Mouse (Mus musculus): Measurements from ENCODE around the gene Nicn1. TPM values are rescaled to one million over a fixed set of nuclear protein-coding genes. Genes with fewer than 3 reads are reported as not detected.

The Nicn1 gene
- polyA plus RNA-seq (2015; fragmentation: Nextera tagmentation; extraction: Ambion mirVana), result 130 and 134 TPM in 2 replicates

DNA sequence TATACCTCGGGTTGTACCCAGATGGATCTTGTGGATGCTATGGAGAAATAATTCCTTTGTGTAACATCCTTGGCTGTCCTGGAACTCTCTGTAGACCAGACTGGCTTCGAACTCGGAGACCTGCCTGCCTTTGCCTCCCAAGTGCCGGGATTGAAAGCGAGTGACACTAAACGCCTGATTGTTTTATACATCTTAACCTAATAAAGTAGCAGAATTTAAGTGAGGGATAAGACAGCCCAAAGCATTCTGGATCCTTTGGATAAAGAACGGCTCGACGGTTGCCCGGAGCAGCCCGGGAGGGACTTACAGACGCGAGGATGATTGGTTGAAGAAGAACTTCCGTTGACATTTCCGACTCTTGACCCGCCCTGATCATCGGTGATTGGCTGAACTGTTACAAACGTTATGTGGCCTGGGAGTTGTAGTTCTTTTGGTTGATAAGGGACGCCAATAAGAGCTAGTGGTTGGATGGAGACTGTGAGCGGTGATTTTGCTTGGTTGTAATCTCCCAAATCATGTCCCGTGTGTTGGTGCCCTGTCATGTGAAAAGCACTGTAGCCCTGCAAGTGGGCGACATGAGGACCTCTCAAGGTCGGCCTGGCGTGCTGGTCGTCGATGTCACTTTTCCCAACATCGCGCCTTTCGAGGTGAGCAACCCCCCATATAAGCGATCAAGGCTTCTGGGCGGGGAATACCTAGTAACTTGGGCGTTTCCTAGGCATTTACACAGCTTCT, at the start of gene Nicn1:
Nicn1 (plus strand) TSS at position 414 of the 735 bp plus-strand sequence.
- under 1% methylated on average over 32 of the region's 32 CpGs for WGBS
- H3K9ac ChIP-seq, result peak within 1 kb of the TSS; percentile 69
- no peaks in the 10 kb centered on the region for H3K27me3 ChIP-seq
- no peaks in the 10 kb centered on the region for H3K9me3 ChIP-seq
- H3K36me3 ChIP-seq, result peaks cover 15% of the 10 kb centered on the region; the same call in 1 of the 2 replicates
- peak within 1 kb of the TSS; percentile 93 for H3K27ac ChIP-seq (replicated peaks)
- peak; percentile 97 for ATAC-seq (ENCODE audit: low FRiP score, low read depth)
- peak within 1 kb of the TSS; percentile 76 for H3K4me2 ChIP-seq
- peak within 1 kb of the TSS; percentile 64 for H3K4me3 ChIP-seq
- H3K4me1 ChIP-seq (replicated peaks), result peaks cover 14% of the 10 kb centered on the region

GRCm38 (mm10) chr9:108244540-108244939, 45.7 kb upstream of the Nicn1 start:
- no peak for ATAC-seq (ENCODE audit: low FRiP score, low read depth)
- H3K36me3 ChIP-seq, result peaks cover 5% of the 10 kb centered on the region; the same call in 1 of the 2 replicates
- H3K4me1 ChIP-seq (replicated peaks), result no peaks in the 10 kb centered on the region
- no peaks in the 10 kb centered on the region for H3K27me3 ChIP-seq
- no peaks in the 10 kb centered on the region for H3K9me3 ChIP-seq
- WGBS, result 89% methylated on average over 3 of the region's 3 CpGs
- no peak overlapping the region for H3K4me3 ChIP-seq
- no peak overlapping the region for H3K4me2 ChIP-seq
- H3K9ac ChIP-seq, result no peak overlapping the region
- H3K27ac ChIP-seq (replicated peaks), result no peak overlapping the region

DNA sequence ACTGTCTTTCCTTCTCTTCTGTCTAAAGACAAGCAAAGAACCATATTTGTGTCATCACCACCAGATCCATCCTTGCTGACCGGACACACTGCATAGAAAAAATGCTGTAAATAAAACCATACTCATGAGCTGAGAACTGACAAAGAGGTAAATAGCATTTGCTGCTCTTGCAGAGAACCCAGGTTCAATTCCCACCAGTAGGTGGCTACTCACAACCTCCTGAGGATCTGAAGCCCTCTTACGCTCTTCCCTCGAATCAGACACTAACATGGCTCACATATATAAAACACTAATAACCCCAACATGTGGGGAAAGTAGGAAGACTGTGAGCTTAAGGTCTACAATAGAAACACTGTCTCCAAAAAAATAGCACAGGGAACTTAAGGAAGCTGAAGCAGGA, 45.2 kb upstream of the Nicn1 start:
- peaks cover 9% of the 10 kb centered on the region for H3K36me3 ChIP-seq
- no peaks in the 10 kb centered on the region for H3K9me3 ChIP-seq
- 85% methylated on average over 3 of the region's 3 CpGs for WGBS
- no peak for ATAC-seq (ENCODE audit: low FRiP score, low read depth)
- no peaks in the 10 kb centered on the region for H3K4me1 ChIP-seq (replicated peaks)
- no peak overlapping the region for H3K4me2 ChIP-seq
- H3K27me3 ChIP-seq, result no peaks in the 10 kb centered on the region
- H3K27ac ChIP-seq (replicated peaks), result no peak overlapping the region
- no peak overlapping the region for H3K4me3 ChIP-seq
- no peak overlapping the region for H3K9ac ChIP-seq

DNA sequence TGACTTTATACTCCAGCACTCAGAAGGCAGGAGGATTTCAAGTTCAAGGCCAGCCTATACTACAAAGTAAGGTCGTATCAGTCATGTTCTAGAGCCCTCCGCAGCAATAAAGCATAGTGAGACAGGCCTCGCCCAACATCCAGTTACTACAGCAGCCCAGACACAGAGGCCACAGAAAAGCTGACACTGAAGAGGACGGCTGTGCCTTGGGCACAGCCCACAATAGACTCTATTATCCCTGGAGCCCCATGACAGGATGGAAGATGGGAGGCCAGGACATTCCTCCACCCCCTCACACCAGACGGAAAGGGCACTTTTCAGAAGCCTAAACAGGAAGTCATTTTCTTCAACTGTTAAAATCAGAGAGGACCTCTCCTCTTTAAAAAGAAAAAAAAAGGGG, 41.3 kb upstream of the Nicn1 start:
- peaks cover 20% of the 10 kb centered on the region for H3K36me3 ChIP-seq
- H3K9ac ChIP-seq, result no peak overlapping the region
- no peaks in the 10 kb centered on the region for H3K27me3 ChIP-seq
- H3K4me2 ChIP-seq, result no peak overlapping the region
- H3K4me3 ChIP-seq, result no peak overlapping the region
- H3K4me1 ChIP-seq (replicated peaks), result no peaks in the 10 kb centered on the region
- WGBS, result 53% methylated on average over 5 of the region's 5 CpGs
- ATAC-seq (ENCODE audit: low FRiP score, low read depth), result no peak
- no peaks in the 10 kb centered on the region for H3K9me3 ChIP-seq
- no peak overlapping the region for H3K27ac ChIP-seq (replicated peaks)

- WGBS, result 97% methylated on average over 6 of the region's 6 CpGs
- peaks cover 20% of the 10 kb centered on the region for H3K36me3 ChIP-seq
- no peaks in the 10 kb centered on the region for H3K27me3 ChIP-seq
- H3K4me3 ChIP-seq, result no peak overlapping the region
- H3K4me1 ChIP-seq (replicated peaks), result no peaks in the 10 kb centered on the region
- no peak overlapping the region for H3K27ac ChIP-seq (replicated peaks)
- no peak for ATAC-seq (ENCODE audit: low FRiP score, low read depth)
- no peak overlapping the region for H3K9ac ChIP-seq
- H3K4me2 ChIP-seq, result no peak overlapping the region
- no peaks in the 10 kb centered on the region for H3K9me3 ChIP-seq
These were observed 38.4 kb upstream of the Nicn1 start for GRCm38 (mm10) chr9:108251877-108252276.

DNA sequence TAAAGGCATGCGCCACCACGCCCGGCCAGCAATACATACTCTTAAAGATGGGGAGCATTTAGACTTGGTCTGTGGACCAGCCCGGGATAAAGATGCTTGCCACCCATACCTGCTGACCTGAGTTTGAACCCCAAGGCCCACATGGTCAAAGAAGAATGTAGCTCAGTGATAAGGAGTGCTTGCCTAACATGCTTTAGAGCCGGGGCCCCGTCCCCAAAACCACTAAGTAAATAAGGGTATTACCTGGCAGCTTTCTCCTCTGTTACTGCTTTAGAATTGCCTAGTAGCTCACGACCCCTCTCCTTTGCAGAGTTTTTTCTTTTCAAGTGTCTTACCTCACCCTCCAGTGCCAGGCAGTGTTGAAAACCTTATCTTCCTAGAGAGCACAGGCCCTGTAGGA, 37.5 kb upstream of the Nicn1 start:
- no peak overlapping the region for H3K4me2 ChIP-seq
- no peak overlapping the region for H3K27ac ChIP-seq (replicated peaks)
- ATAC-seq (ENCODE audit: low FRiP score, low read depth), result no peak
- 97% methylated on average over 7 of the region's 7 CpGs for WGBS
- no peaks in the 10 kb centered on the region for H3K27me3 ChIP-seq
- peaks cover 20% of the 10 kb centered on the region for H3K36me3 ChIP-seq
- no peak overlapping the region for H3K4me3 ChIP-seq
- H3K9ac ChIP-seq, result no peak overlapping the region
- H3K4me1 ChIP-seq (replicated peaks), result no peaks in the 10 kb centered on the region
- no peaks in the 10 kb centered on the region for H3K9me3 ChIP-seq

GRCm38 (mm10) chr9:108260526-108260925, 29.7 kb upstream of the Nicn1 start:
- H3K27me3 ChIP-seq, result no peaks in the 10 kb centered on the region
- peaks cover 27% of the 10 kb centered on the region for H3K4me1 ChIP-seq (replicated peaks)
- H3K9ac ChIP-seq, result no peak overlapping the region
- WGBS, result 84% methylated on average over 4 of the region's 4 CpGs
- no peak overlapping the region for H3K4me3 ChIP-seq
- H3K36me3 ChIP-seq, result no peaks in the 10 kb centered on the region
- no peak overlapping the region for H3K4me2 ChIP-seq
- H3K9me3 ChIP-seq, result no peaks in the 10 kb centered on the region
- ATAC-seq (ENCODE audit: low FRiP score, low read depth), result no peak
- H3K27ac ChIP-seq (replicated peaks), result no peak overlapping the region

DNA sequence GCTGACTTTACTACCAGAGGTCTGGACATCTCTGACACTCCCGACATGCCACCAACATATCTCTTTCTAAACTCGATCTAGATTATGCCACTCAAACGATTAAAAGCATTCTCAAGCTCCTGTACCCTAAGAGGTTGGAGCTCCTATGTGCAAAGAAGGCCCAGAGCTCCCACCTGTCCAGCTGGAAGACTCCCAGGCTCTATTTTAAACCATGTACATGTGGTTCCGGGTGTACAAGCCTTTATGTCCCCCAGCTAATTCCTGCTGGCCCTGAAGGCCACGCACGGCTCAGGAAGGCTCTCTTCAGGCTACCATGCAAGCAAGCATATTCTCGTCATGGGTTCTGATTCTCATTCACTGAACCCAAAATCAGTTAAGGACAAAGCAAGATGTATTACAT, 28.4 kb upstream of the Nicn1 start:
- Histone ChIP-seq H3K4me2 (peak overlapping the region; percentile 70), H3K9me3 (no peaks in the 10 kb centered on the region), H3K9ac (no peak overlapping the region), H3K27ac (replicated peaks) (no peak overlapping the region), H3K36me3 (no peaks in the 10 kb centered on the region), H3K4me3 (peak overlapping the region; percentile 80), H3K4me1 (replicated peaks) (peaks cover 27% of the 10 kb centered on the region), H3K27me3 (no peaks in the 10 kb centered on the region)
- no peak for ATAC-seq (ENCODE audit: low FRiP score, low read depth)
- 79% methylated on average over 7 of the region's 7 CpGs for WGBS

- 43% methylated on average over 11 of the region's 11 CpGs for whole genome bisulfite sequencing
- H3K9ac ChIP-seq, result peak overlapping the region; percentile 84
- no peaks in the 10 kb centered on the region for H3K9me3 ChIP-seq
- no peaks in the 10 kb centered on the region for H3K36me3 ChIP-seq
- H3K27ac ChIP-seq (replicated peaks), result peak overlapping the region; percentile 93
- H3K4me3 ChIP-seq, result peak overlapping the region; percentile 80
- no peak for ATAC-seq (ENCODE audit: low FRiP score, low read depth)
- peaks cover 27% of the 10 kb centered on the region for H3K4me1 ChIP-seq (replicated peaks)
- no peaks in the 10 kb centered on the region for H3K27me3 ChIP-seq
- peak overlapping the region; percentile 70 for H3K4me2 ChIP-seq
These were observed 27.7 kb upstream of the Nicn1 start for GRCm38 (mm10) chr9:108262494-108263049.

DNA sequence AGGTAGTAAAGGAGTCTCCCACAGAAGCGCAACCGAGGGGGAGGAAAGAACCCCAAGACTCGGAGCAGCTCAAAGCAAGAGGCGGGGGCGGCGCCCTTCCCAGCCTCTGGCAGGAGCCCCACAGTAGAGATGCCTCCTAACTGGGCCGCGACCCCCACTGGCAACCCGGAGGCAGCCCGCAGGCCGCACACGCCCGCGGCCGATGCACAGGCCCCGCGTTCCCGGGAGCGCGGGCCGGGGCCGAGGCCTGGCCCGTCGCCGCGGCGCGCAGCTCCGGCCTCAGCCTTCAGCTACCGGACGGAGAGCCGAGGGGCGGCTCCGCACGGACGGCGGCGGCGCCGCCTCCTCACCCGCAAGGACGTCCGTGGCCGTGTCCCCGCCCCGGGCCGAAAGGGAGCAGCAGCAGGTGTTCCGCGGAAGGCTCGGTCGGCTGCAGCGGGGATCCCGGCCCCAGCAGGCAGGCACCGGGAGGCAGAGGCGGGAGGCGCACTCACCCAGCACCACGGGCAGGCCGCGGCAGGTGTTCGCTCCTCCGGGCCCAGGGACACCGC, 27.0 kb upstream of the Nicn1 start:
- under 1% methylated on average over 52 of the region's 62 CpGs for WGBS
- Histone ChIP-seq H3K4me2 (peak overlapping the region; percentile 70), H3K9ac (peak overlapping the region; percentile 84), H3K4me3 (peak overlapping the region; percentile 80), H3K4me1 (replicated peaks) (peaks cover 27% of the 10 kb centered on the region), H3K9me3 (no peaks in the 10 kb centered on the region), H3K36me3 (no peaks in the 10 kb centered on the region), H3K27ac (replicated peaks) (peak overlapping the region; percentile 93), H3K27me3 (no peaks in the 10 kb centered on the region)
- ATAC-seq (ENCODE audit: low FRiP score, low read depth), result peak; percentile 59

GRCm38 (mm10) chr9:108263690-108264190, 26.5 kb upstream of the Nicn1 start, which contains the start of gene Dag1:
Gene Dag1, minus strand, starts transcription at chr9:108263958.
- 0% methylated on average over 20 of the region's 71 CpGs for WGBS
- Histone ChIP-seq H3K4me2 (peak within 1 kb of the TSS; percentile 70), H3K36me3 (no peaks in the 10 kb centered on the region), H3K4me3 (peak within 1 kb of the TSS; percentile 80), H3K4me1 (replicated peaks) (peaks cover 27% of the 10 kb centered on the region), H3K9ac (peak within 1 kb of the TSS; percentile 84), H3K27me3 (no peaks in the 10 kb centered on the region), H3K27ac (replicated peaks) (peak within 1 kb of the TSS; percentile 93), H3K9me3 (no peaks in the 10 kb centered on the region)
- ATAC-seq (ENCODE audit: low FRiP score, low read depth), result peak; percentile 99

Data from hindbrain, embryonic 15.5 days (tissue).